Mouse (Mus musculus) intestine, embryonic 15.5 days (tissue): ENCODE results near the gene Dnajc2. TPM values are rescaled to one million over a fixed set of nuclear protein-coding genes. Genes with fewer than 3 reads are reported as not detected.
"Not testable (repeated sequence)": the region's sequence is repeated elsewhere in the genome, so short reads cannot be mapped to it uniquely, and the experiment has no call there.

ENCODE experiments used
- ATAC-seq: fragments of 200-750 bp; cut with Nextera tagmentation; 2 replicates; pipeline ENCODE4 v1.8.0; 2017; ENCODE audit warnings: moderate TSS enrichment, moderate library complexity
- H3K27ac ChIP-seq: fragments of 300-500 bp; sonication (generic); 2 replicates; pipeline ENCODE4 v1.5.1; 2015; ENCODE audit warnings: mild to moderate bottlenecking, inconsistent platforms
- H3K27me3 ChIP-seq: fragments of 300-500 bp; sonication (generic); replicated peaks from 2 replicates; pipeline ENCODE4 v1.6.1; 2015; ENCODE audit warnings: inconsistent platforms
- H3K36me3 ChIP-seq: fragments of 300-500 bp; sonication (generic); 2 replicates; pipeline ENCODE4 v1.6.1; 2015; ENCODE audit warnings: inconsistent platforms
- H3K4me1 ChIP-seq: fragments of 300-500 bp; sonication (generic); replicated peaks from 2 replicates; pipeline ENCODE4 v1.6.1; 2015; ENCODE audit warnings: inconsistent platforms
- H3K4me2 ChIP-seq: fragments of 300-500 bp; sonication (generic); replicated peaks from 2 replicates; pipeline ENCODE4 v1.6.1; 2015; ENCODE audit warnings: mild to moderate bottlenecking, inconsistent platforms
- H3K4me3 ChIP-seq: fragments of 300-500 bp; sonication (generic); replicated peaks from 2 replicates; pipeline ENCODE4 v1.5.1; 2015; ENCODE audit warnings: inconsistent platforms
- H3K9ac ChIP-seq: fragments of 300-500 bp; sonication (generic); 2 replicates; pipeline ENCODE4 v1.6.1; 2015; ENCODE audit warnings: inconsistent platforms
- H3K9me3 ChIP-seq: fragments of 300-500 bp; sonication (generic); 2 replicates; pipeline ENCODE4 v1.6.1; 2016; ENCODE audit warnings: inconsistent platforms
- WGBS: fragments of 180-500 bp; shearing (Covaris S2); methylation state at CpG from one replicate; pipeline ENCODE4 v1.1.7; 2015; 5-methylcytosine and 5-hydroxymethylcytosine counted together
- polyA plus RNA-seq: library from polyadenylated mRNA; unstranded; fragments of >200 nt; fragmentation: Nextera tagmentation; extraction: Ambion mirVana; gene quantifications from 2 replicates; pipeline ENCODE4 v1.2.1, GENCODE M21; 2015

Gene Dnajc2
- polyA plus RNA-seq, 1 experiment from 2014 or later, result 88.1 TPM

GRCm38 (mm10) chr5:21718546-21718945, 66.5 kb downstream of the Dnajc2 start:
- no peaks in the 10 kb centered on the region for H3K9me3 ChIP-seq
- no peaks in the 10 kb centered on the region for H3K27me3 ChIP-seq
- H3K4me3 ChIP-seq, result no peak overlapping the region
- H3K27ac ChIP-seq, result no peak overlapping the region
- no peak overlapping the region for H3K9ac ChIP-seq
- no peaks in the 10 kb centered on the region for H3K4me1 ChIP-seq
- H3K36me3 ChIP-seq, result no peaks in the 10 kb centered on the region
- ATAC-seq, result no peak
- H3K4me2 ChIP-seq, result no peak overlapping the region
- 78% methylated on average over 5 of the region's 5 CpGs for WGBS

DNA sequence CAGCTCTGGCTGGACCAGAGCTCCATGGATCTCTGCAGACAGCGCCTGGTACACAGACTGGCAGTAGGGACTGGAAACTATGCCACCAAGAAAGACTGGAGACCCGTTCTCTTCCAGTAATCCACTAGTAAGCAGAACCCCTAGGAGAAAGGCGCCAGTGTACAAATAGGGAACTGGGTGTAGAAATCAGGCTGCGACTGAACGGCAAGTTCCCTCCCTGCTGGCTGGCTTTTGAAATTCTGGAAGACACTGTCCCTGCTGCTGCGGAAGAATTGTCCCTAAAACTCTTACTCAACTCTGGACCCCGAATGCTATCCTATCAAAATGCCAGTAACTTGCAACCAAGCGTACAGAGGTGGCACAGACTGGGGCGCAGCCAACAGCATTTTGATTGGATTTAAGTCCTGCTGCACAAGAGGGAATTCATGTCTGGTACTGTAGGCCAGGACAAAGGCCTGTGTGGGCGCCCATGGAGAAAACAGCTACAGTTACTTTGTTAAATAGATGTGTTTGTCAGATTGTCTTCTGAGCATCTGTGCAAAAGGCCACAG, 67.8 kb downstream of the Dnajc2 start:
- H3K9me3 ChIP-seq, result no peaks in the 10 kb centered on the region
- H3K4me1 ChIP-seq, result no peaks in the 10 kb centered on the region
- H3K27ac ChIP-seq, result no peak overlapping the region
- no peak overlapping the region for H3K4me3 ChIP-seq
- no peak overlapping the region for H3K4me2 ChIP-seq
- 84% methylated on average over 10 of the region's 10 CpGs for WGBS
- ATAC-seq, result no peak
- H3K27me3 ChIP-seq, result no peaks in the 10 kb centered on the region
- H3K9ac ChIP-seq, result no peak overlapping the region
- no peaks in the 10 kb centered on the region for H3K36me3 ChIP-seq

GRCm38 (mm10) chr5:21714447-21714846, 70.6 kb downstream of the Dnajc2 start:
- no peaks in the 10 kb centered on the region for H3K36me3 ChIP-seq
- no peak overlapping the region for H3K4me2 ChIP-seq
- no peaks in the 10 kb centered on the region for H3K4me1 ChIP-seq
- no peak for ATAC-seq
- no peaks in the 10 kb centered on the region for H3K27me3 ChIP-seq
- no peak overlapping the region for H3K27ac ChIP-seq
- no peaks in the 10 kb centered on the region for H3K9me3 ChIP-seq
- WGBS, result 90% methylated on average over 4 of the region's 4 CpGs
- no peak overlapping the region for H3K4me3 ChIP-seq
- no peak overlapping the region for H3K9ac ChIP-seq

GRCm38 (mm10) chr5:21712127-21712715, 72.8 kb downstream of the Dnajc2 start:
- Histone ChIP-seq H3K36me3 (no peaks in the 10 kb centered on the region), H3K4me2 (no peak overlapping the region), H3K9ac (no peak overlapping the region), H3K4me3 (no peak overlapping the region), H3K4me1 (no peaks in the 10 kb centered on the region), H3K27ac (no peak overlapping the region), H3K27me3 (no peaks in the 10 kb centered on the region), H3K9me3 (no peaks in the 10 kb centered on the region)
- 54% methylated on average over 13 of the region's 13 CpGs for WGBS
- ATAC-seq, result no peak

GRCm38 (mm10) chr5:21708011-21708410, 77.0 kb downstream of the Dnajc2 start:
- not testable (repeated sequence) for H3K36me3 ChIP-seq, H3K9me3 ChIP-seq, ATAC-seq, H3K4me3 ChIP-seq, H3K4me2 ChIP-seq, H3K4me1 ChIP-seq, H3K9ac ChIP-seq, H3K27ac ChIP-seq, H3K27me3 ChIP-seq
- WGBS, result 87% methylated on average over 8 of the region's 8 CpGs

Other genes starting within 250 kb of the Dnajc2 start
- 38.2 and 43.3 TPM in 2 replicates for gene Lrrc17, start 241.7 kb downstream of the Dnajc2 start, polyA plus RNA-seq
- gene Fbxl13, start 139.6 kb downstream of the Dnajc2 start, polyA plus RNA-seq, result 0.11 and 0.20 TPM in 2 replicates
- 33.5 and 37.2 TPM in 2 replicates for gene Armc10, start 139.4 kb downstream of the Dnajc2 start, polyA plus RNA-seq
- gene Napepld, start 83.9 kb downstream of the Dnajc2 start, polyA plus RNA-seq, result 3.4 TPM in 2 replicates
- gene Pmpcb, start 48.1 kb downstream of the Dnajc2 start, polyA plus RNA-seq, result 80.7 and 88.8 TPM in 2 replicates
- gene Psmc2, start within 50 bp of the Dnajc2 start, polyA plus RNA-seq, result 165 and 175 TPM in 2 replicates
- not detected in 2 replicates for gene Slc26a5, start 80.4 kb upstream of the Dnajc2 start, polyA plus RNA-seq